Mouse (Mus musculus): ENCODE measurements around the gene Tmtc2. TPM values are rescaled to one million over a fixed set of nuclear protein-coding genes. Genes with fewer than 3 reads are reported as not detected.

Gene Tmtc2
- polyA plus RNA-seq, 1 experiment from 2014 or later, result 4.5 TPM

DNA sequence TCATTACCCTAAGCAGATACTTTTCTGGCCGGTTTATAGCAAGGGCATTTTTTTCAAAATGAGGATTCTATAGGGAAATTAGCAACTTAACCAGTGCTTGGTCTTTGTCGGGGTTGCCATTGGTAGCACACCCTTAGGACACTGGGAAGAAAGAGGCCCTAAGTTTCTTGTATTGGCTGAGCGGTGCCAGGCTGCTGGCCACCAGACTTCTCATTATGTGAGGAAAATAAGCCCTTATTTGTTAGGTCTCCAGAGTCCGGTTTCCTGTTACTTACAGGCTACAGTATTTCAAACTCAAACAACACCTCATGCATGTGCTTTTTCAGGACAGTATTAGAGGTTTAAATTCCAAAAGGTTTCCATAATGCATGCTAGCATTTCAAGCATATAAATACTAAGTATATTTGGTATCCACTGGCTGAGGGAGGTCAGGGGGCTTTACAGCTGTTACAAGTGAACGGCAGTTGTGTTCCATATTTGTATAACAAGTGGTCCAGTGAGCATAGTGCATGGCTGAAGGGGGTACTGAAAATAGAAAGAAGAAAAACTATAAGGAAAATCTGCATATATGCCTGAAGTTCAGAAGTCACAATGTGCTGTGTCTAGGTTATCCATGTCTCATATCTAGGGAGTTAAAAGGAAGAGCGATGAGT, 55.0 kb downstream of the Tmtc2 start:
- no peak for ATAC-seq (ENCODE audit: extremely low read depth, insufficient number of reproducible peaks, low FRiP score, low TSS enrichment)
- H3K4me2 ChIP-seq, result no peak overlapping the region
- no peak overlapping the region for H3K27ac ChIP-seq (replicated peaks)
- H3K9ac ChIP-seq, result no peak overlapping the region
- WGBS, result 80% methylated on average over 6 of the region's 6 CpGs
- H3K4me1 ChIP-seq, result peaks cover 42% of the 10 kb centered on the region
- no peaks in the 10 kb centered on the region for H3K36me3 ChIP-seq
- H3K9me3 ChIP-seq, result no peaks in the 10 kb centered on the region
- H3K4me3 ChIP-seq, result no peak overlapping the region
- no peaks in the 10 kb centered on the region for H3K27me3 ChIP-seq (replicated peaks)

DNA sequence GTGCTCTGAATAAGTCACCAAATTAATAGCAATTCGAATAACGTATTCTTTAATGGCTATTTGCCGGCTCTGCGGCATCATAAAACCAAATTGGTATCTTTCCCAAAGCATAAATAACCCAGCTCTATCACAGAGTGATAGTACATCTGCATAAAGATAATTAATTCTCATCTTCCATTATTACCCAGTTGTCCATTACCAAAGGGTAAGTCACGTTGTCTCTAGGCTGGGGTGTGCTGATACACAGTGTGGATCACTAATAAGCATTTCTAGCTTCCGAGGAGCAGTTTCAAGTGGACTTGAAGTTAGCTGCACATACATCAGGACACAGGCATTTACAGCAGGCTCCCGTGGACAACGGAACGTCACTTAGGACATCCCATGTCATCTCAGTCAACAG, 56.1 kb downstream of the Tmtc2 start:
- H3K9ac ChIP-seq, result no peak overlapping the region
- no peak for ATAC-seq (ENCODE audit: extremely low read depth, insufficient number of reproducible peaks, low FRiP score, low TSS enrichment)
- 78% methylated on average over 9 of the region's 9 CpGs for WGBS

DNA sequence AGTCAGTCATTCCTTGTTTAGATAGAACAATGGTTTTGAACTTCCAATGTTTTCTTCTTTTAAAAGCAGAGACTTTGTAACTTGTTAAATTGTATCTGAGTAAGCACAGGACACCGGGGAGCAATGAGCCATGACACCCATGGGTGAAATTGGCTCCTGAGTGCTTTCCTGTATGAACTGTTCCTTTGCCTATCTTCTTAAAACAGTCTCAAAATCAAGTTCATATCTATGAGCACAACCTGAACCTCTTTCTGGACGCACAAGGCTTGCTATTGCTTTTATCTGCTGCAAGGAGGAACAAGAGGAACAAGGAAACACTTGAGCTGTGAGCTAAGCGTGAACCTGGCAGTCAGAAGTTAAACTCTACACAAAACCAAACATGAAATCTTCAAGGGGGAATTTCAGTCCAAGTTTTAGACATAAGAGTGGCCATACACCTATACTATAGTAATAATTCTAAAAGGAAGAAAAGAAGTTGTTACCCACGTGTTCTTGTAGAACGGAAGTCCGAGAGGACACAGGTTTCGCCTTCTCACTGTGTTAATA, 60.4 kb downstream of the Tmtc2 start:
- Histone ChIP-seq H3K4me1 (peaks cover 29% of the 10 kb centered on the region), H3K36me3 (no peaks in the 10 kb centered on the region), H3K4me3 (no peak overlapping the region), H3K4me2 (no peak overlapping the region), H3K27ac (replicated peaks) (no peak overlapping the region), H3K9me3 (no peaks in the 10 kb centered on the region), H3K9ac (no peak overlapping the region), H3K27me3 (replicated peaks) (no peaks in the 10 kb centered on the region)
- 75% methylated on average over 7 of the region's 7 CpGs for WGBS
- ATAC-seq (ENCODE audit: extremely low read depth, insufficient number of reproducible peaks, low FRiP score, low TSS enrichment), result no peak

More for the DNA sequence above, 56.1 kb downstream of the Tmtc2 start:
- peaks cover 30% of the 10 kb centered on the region for H3K4me1 ChIP-seq
- H3K4me2 ChIP-seq, result no peak overlapping the region
- no peaks in the 10 kb centered on the region for H3K27me3 ChIP-seq (replicated peaks)
- no peaks in the 10 kb centered on the region for H3K9me3 ChIP-seq
- no peaks in the 10 kb centered on the region for H3K36me3 ChIP-seq
- no peak overlapping the region for H3K4me3 ChIP-seq
- H3K27ac ChIP-seq (replicated peaks), result no peak overlapping the region

DNA sequence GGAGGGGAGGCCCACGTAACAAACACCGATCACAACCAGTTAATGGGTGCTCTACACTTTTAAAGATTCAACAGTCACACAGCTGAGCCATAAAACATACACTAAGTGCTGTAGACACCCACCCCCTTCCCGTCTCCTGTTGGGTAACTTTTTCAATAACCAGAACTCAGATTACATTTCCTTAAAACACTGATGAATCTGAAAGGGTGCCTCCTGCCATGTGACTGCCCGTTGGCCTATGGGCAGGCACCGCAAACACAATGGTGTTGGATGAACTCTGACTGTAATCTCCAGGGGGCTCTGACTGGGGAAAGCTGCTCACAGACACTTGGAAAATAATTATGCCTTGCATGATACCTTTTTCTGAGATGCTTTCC, 64.4 kb downstream of the Tmtc2 start:
- 42% methylated on average over 5 of the region's 5 CpGs for WGBS
- H3K27ac ChIP-seq (replicated peaks), result peak overlapping the region; percentile 56
- H3K4me3 ChIP-seq, result peak overlapping the region; percentile 32
- peaks cover 10% of the 10 kb centered on the region for H3K36me3 ChIP-seq
- H3K9ac ChIP-seq, result peak overlapping the region; percentile 63
- H3K4me1 ChIP-seq, result peaks cover 19% of the 10 kb centered on the region
- no peaks in the 10 kb centered on the region for H3K27me3 ChIP-seq (replicated peaks)
- peak overlapping the region; percentile 60 for H3K4me2 ChIP-seq
- ATAC-seq (ENCODE audit: extremely low read depth, insufficient number of reproducible peaks, low FRiP score, low TSS enrichment), result no peak
- no peaks in the 10 kb centered on the region for H3K9me3 ChIP-seq

DNA sequence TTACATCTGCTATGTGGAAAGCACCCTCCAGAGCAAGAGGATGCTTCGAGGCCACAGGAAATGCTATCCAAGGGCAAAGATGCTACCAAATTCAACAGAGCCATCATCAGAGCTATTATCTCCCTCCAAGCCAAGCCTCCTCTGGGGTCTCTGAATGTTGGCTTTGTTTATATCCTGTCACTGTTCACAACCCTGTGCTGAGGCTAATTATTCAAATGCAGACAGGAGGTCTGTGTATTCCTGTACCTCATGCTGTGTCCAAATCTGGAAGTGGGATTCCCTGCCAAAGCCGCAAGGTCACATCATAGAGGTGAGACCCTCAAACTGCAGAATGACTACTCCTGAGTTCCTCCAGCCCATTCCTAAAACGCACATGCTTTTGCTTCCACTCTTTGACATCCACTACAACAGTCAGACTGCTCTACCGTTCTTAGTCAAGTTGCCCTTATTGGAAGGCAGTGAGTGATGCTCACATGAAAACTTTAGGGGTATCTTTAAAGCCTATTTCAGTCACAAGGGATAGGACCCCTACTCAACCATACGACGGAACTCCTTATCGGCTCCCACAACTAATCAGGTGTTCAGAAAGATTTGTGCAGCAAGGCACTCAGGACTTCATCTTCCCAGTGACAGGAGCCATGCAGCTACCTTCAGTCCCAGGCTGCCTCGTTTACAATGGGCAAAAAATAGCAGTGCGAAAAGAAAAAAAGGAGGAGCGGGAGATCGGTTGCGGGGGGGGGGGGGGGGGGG, 64.9 kb downstream of the Tmtc2 start:
- ATAC-seq (ENCODE audit: extremely low read depth, insufficient number of reproducible peaks, low FRiP score, low TSS enrichment), result no peak
- peaks cover 19% of the 10 kb centered on the region for H3K4me1 ChIP-seq
- WGBS, result 36% methylated on average over 11 of the region's 12 CpGs
- H3K9me3 ChIP-seq, result no peaks in the 10 kb centered on the region
- H3K27me3 ChIP-seq (replicated peaks), result no peaks in the 10 kb centered on the region
- peak overlapping the region; percentile 60 for H3K4me2 ChIP-seq
- H3K27ac ChIP-seq (replicated peaks), result peak overlapping the region; percentile 56; the same call in 1 of the 2 replicates
- peak overlapping the region; percentile 63 for H3K9ac ChIP-seq
- peak overlapping the region; percentile 32 for H3K4me3 ChIP-seq
- H3K36me3 ChIP-seq, result peaks cover 10% of the 10 kb centered on the region

DNA sequence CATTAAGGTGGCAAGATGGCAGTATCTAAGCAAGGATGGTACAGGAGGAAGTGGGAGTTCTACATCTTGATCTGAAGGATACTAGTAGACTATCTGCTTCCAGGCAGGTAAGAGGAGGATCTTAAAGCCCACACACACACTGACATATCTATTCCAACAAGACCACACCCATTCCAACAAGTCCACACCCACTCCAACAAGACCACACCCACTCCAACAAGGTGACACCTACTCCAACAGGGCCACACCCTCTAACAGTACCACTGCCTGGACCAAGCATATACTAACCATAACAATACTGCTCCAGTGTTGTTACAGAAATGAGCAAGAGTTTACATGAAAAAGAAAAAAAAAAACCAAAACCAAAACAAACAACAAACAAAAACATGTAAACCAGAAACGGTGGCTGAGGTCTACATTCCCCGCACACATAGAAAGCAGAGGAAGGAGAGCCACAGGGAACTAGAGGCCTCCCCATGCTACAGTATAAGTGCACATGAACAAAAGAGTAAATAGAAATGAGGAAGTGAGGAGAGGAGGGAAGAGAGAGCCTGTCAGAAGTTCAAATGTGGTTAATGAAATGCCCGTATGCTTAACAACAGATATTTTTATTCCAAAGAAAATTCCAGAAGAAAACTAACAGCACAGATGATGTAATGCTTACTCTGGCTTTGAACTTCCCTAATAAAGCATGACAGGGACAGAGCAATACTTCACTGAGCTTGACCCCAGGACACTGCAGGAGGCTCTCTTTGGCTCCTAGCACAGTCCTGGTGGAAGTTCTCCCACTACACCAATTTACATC, 66.1 kb downstream of the Tmtc2 start:
- Histone ChIP-seq H3K4me3 (no peak overlapping the region), H3K4me1 (peaks cover 19% of the 10 kb centered on the region), H3K27ac (replicated peaks) (no peak overlapping the region), H3K27me3 (replicated peaks) (no peaks in the 10 kb centered on the region), H3K4me2 (no peak overlapping the region), H3K9ac (no peak overlapping the region), H3K36me3 (peaks cover 10% of the 10 kb centered on the region), H3K9me3 (no peaks in the 10 kb centered on the region)
- WGBS, result 78% methylated on average over 3 of the region's 3 CpGs
- no peak for ATAC-seq (ENCODE audit: extremely low read depth, insufficient number of reproducible peaks, low FRiP score, low TSS enrichment)

DNA sequence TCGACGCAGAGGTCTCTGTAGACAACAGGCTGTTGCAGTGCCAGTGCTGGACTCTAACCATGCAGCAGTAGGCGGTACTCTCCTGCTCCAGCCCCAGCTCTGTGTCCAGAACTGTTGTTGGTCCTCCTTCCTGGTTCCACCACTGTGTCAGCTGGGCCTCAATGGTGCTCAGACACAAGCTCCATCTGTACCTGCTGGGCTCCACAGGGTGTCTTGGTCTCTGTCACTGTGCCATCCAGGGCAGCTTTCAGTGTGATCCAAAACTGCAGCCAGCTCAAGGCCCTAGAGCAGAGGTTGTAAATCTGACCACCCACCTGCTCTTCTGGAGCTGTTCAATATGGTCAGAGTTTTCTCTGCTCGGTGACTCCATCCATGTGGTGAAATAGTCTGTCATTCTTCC, 68.2 kb downstream of the Tmtc2 start:
- no peak for ATAC-seq (ENCODE audit: extremely low read depth, insufficient number of reproducible peaks, low FRiP score, low TSS enrichment)
- WGBS, result 83% methylated on average over 4 of the region's 4 CpGs
- no peaks in the 10 kb centered on the region for H3K27me3 ChIP-seq (replicated peaks)

DNA sequence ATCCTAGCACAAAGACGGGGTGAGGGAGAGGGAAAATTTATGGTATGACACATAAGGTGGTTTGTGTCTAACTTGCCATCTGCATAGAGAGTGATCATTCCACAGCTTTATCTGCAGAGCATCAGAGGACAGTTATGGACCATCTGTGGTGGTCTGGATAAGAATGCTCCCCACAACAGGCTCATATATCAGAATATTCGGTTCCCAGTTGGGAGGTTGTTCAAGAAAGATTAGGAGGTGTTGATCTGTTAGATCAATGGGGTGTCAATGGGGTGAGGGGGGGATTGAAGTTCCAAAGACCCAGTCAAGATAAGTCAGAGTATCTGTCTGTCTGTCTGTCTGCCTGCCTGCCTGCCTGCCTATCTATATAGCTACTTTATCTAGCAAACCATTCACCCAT, 69.8 kb downstream of the Tmtc2 start:
- H3K4me1 ChIP-seq, result peaks cover 18% of the 10 kb centered on the region
- H3K27me3 ChIP-seq (replicated peaks), result no peaks in the 10 kb centered on the region
- no peaks in the 10 kb centered on the region for H3K9me3 ChIP-seq
- 51% methylated on average over 2 of the region's 2 CpGs for WGBS
- ATAC-seq (ENCODE audit: extremely low read depth, insufficient number of reproducible peaks, low FRiP score, low TSS enrichment), result no peak
- no peak overlapping the region for H3K4me3 ChIP-seq
- peaks cover 10% of the 10 kb centered on the region for H3K36me3 ChIP-seq
- H3K4me2 ChIP-seq, result no peak overlapping the region
- H3K9ac ChIP-seq, result no peak overlapping the region
- no peak overlapping the region for H3K27ac ChIP-seq (replicated peaks)

More for the DNA sequence above, 68.2 kb downstream of the Tmtc2 start:
- peaks cover 10% of the 10 kb centered on the region for H3K36me3 ChIP-seq
- no peak overlapping the region for H3K4me3 ChIP-seq
- H3K27ac ChIP-seq (replicated peaks), result no peak overlapping the region
- H3K4me1 ChIP-seq, result peaks cover 19% of the 10 kb centered on the region
- H3K9me3 ChIP-seq, result no peaks in the 10 kb centered on the region
- no peak overlapping the region for H3K9ac ChIP-seq
- H3K4me2 ChIP-seq, result no peak overlapping the region

DNA sequence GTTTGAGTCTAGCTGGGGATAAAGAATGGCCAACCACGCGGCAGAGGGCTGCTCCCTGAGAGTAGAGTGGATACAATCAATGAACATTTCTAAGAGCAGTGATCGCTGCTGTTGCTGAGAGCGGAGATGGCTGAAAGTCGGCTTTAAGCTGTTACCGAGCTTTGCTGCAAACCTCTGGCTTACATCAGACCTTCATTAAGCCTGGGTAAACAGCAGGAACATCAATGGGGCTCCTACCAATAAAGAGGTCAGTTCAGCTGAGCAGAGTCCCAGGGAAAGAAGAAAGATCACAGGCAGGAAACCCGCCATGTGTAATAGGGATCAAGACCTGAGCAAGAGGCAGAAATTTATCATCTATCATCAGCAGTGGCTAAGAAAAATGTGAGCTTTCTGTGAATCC, 72.5 kb downstream of the Tmtc2 start:
- no peaks in the 10 kb centered on the region for H3K27me3 ChIP-seq (replicated peaks)
- ATAC-seq (ENCODE audit: extremely low read depth, insufficient number of reproducible peaks, low FRiP score, low TSS enrichment), result no peak
- no peak overlapping the region for H3K27ac ChIP-seq (replicated peaks)
- no peak overlapping the region for H3K4me3 ChIP-seq
- H3K4me2 ChIP-seq, result no peak overlapping the region
- H3K9ac ChIP-seq, result no peak overlapping the region
- WGBS, result 85% methylated on average over 7 of the region's 7 CpGs
- H3K36me3 ChIP-seq, result peaks cover 10% of the 10 kb centered on the region
- H3K4me1 ChIP-seq, result peaks cover 15% of the 10 kb centered on the region
- no peaks in the 10 kb centered on the region for H3K9me3 ChIP-seq

DNA sequence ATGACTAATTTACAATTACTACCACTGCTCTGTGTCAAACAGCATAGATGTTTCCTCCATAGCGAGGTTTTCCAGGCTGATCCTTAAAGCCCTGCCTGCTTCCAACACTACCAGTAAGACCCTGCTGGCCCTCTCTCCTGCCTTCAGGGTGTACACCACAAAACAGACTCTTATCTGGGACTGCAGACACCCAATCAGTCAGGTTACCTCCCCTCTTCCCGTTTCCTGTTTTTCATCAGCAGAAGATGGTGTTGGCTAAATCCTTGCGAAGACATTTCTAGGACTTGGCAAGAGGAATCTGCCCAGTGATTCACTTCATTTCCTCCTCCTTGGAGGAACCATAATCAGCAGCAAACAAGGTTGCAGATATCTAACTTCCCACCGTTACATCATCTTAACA, 73.8 kb downstream of the Tmtc2 start:
- Histone ChIP-seq H3K4me3 (no peak overlapping the region), H3K4me1 (peaks cover 19% of the 10 kb centered on the region), H3K27ac (replicated peaks) (peak overlapping the region; percentile 53), H3K4me2 (0 out of 2 replicates have a peak overlapping the region, but pooled peaks have one; percentile 18), H3K9me3 (no peaks in the 10 kb centered on the region), H3K27me3 (replicated peaks) (no peaks in the 10 kb centered on the region), H3K36me3 (no peaks in the 10 kb centered on the region), H3K9ac (no peak overlapping the region)
- ATAC-seq (ENCODE audit: extremely low read depth, insufficient number of reproducible peaks, low FRiP score, low TSS enrichment), result peak; percentile 63
- 35% methylated on average over 4 of the region's 4 CpGs for WGBS

DNA sequence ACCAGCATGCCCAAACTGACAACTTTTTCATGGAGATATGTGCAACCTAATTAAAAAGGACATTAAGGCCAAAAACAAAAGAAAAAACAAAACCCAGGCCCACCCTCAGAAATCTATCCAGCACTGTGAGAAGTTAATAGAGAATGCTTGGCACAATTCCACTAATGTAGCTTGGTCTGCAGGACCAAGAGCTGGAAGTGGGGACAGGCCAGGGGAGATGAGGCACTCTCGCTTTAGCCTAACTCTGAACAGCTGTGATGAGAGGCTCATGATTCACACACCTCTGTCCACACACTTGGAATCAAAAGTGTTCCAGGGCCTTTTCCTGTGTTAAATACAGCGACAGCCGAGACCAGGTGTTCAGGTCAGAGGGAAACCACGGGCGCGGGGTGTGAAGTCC, 79.0 kb downstream of the Tmtc2 start:
- 67% methylated on average over 6 of the region's 6 CpGs for WGBS
- H3K27ac ChIP-seq (replicated peaks), result no peak overlapping the region; the same call in 1 of the 2 replicates
- no peak overlapping the region for H3K4me3 ChIP-seq
- 0 out of 2 replicates have a peak, but pooled peaks cover 3% of the 10 kb centered on the region for H3K36me3 ChIP-seq
- no peaks in the 10 kb centered on the region for H3K27me3 ChIP-seq (replicated peaks)
- H3K4me2 ChIP-seq, result no peak overlapping the region
- ATAC-seq (ENCODE audit: extremely low read depth, insufficient number of reproducible peaks, low FRiP score, low TSS enrichment), result no peak
- H3K9ac ChIP-seq, result no peak overlapping the region
- no peaks in the 10 kb centered on the region for H3K9me3 ChIP-seq
- H3K4me1 ChIP-seq, result peaks cover 30% of the 10 kb centered on the region

All from heart, embryonic 13.5 days (tissue).